Mouse (Mus musculus) myocyte (in vitro differentiated cells): ENCODE data around the gene Siva1.

Source experiments
- E2F4 ChIP-seq: IDR thresholded peaks from one replicate; pipeline ENCODE4 v1.6.1; 2011; ENCODE audit warnings: mild to moderate bottlenecking, control low read depth, moderate library complexity; ENCODE audit not compliant: insufficient read depth
- MAX ChIP-seq: IDR thresholded peaks from one replicate; pipeline ENCODE4 v1.6.1; 2011; ENCODE audit warnings: low read depth, mild to moderate bottlenecking, control low read depth
- MYOG ChIP-seq, 3 experiments: IDR thresholded peaks; one replicate each; pipeline ENCODE4 v1.6.1; 2011; ENCODE audit warnings: control low read depth in 2 of 3, low read depth in 2 of 3, mild to moderate bottlenecking in 2 of 3; ENCODE audit not compliant: insufficient read length in 2 of 3, control insufficient read depth in 1 of 3, insufficient read depth in 1 of 3
- POLR2A ChIP-seq: IDR thresholded peaks from one replicate; pipeline ENCODE4 v1.6.1; 2011; ENCODE audit warnings: low read depth, mild to moderate bottlenecking, control low read depth, moderate library complexity; ENCODE audit not compliant: insufficient read length
- POLR2AphosphoS2 ChIP-seq: IDR thresholded peaks from one replicate; pipeline ENCODE4 v1.6.1; 2011; ENCODE audit warnings: low read depth, control low read depth; ENCODE audit not compliant: insufficient read length
- TCF12 ChIP-seq: IDR thresholded peaks from one replicate; pipeline ENCODE4 v1.6.1; 2011; ENCODE audit warnings: mild to moderate bottlenecking, control low read depth; ENCODE audit not compliant: poor library complexity, insufficient read depth, severe bottlenecking
- TCF3 ChIP-seq: IDR thresholded peaks from one replicate; pipeline ENCODE4 v1.6.1; 2011; ENCODE audit warnings: low read depth, control low read depth; ENCODE audit not compliant: insufficient read length

DNA sequence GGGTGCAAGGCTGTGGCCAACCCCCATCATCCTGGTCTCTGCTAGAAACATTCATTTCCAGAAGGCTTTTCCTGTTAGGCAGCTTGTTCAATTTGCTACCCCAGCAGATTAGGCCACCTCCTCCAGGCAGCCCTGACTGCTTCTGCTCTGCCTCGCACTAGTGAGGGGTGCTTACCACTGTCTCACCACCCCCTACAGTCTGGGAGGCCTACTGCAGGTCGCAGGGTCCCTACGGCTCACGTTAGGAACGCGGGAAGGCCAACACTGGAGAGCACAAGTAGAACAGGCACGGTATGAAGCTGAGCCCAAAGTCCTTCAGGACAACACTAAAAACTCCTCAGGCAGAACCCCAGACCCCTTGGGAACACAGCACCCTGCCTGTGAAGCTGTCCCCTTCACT, 27.4 kb downstream of the Siva1 start:
- TF ChIP-seq POLR2A (peak; percentile 12), MYOG (IDR thresholded peaks at IDR 0.05; ENCODE audit: control insufficient read depth in 1 of 3, insufficient read depth in 1 of 3, insufficient read length in 2 of 3, low read depth in 2 of 3) (no peak), E2F4 (no peak), POLR2AphosphoS2 (no peak), TCF3 (no peak), MAX (no peak), TCF12 (no peak)
